Mouse (Mus musculus): ENCODE results near the gene Susd6. TPM values are rescaled to one million over a fixed set of nuclear protein-coding genes. Genes with fewer than 3 reads are reported as not detected.
A peak's percentile ranks its signal among the peaks of the same experiment; 100 is the strongest.

The Susd6 gene
- polyA plus RNA-seq, 1 experiment from 2014 or later = 22.3 TPM

DNA sequence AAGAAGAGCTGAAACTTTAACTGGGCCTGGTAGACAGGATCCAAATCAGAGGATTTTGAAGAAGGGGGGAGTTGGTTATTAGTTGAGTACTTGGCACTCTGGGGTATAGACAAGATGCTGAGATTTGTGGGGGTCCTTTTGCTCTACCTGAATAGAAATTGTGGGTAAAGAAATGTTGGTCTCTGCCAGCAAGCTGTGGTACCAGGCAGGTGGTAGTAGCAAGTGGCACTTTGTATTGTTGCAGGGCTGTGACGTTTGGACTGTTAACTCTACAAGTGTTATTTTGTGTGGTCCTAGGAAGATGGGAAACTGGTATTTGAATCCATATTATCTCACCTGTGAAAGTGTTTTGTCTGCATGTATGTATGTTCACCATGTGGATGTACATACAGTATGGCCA is 55.6 kb downstream of the Susd6 start:
- H3K36me3 ChIP-seq (ENCODE audit: control insufficient read depth, insufficient read depth, low read length) = no peaks in the 10 kb centered on the region
- H3K27ac ChIP-seq (replicated peaks in 1 of 2; ENCODE audit: control insufficient read depth in 1 of 2, insufficient read depth in 1 of 2, low read depth in 2 of 2, low read length in 2 of 2) = no peak overlapping the region
- H3K4me2 ChIP-seq (ENCODE audit: low read length) = no peak overlapping the region
- no peaks in the 10 kb centered on the region for H3K9me3 ChIP-seq (ENCODE audit: control insufficient read depth, low read length)
- H3K27me3 ChIP-seq (ENCODE audit: control insufficient read depth, insufficient read depth, low read length) = no peaks in the 10 kb centered on the region
- H3K4me1 ChIP-seq (ENCODE audit: control insufficient read depth in 2 of 2, insufficient read depth in 2 of 2, low read length in 2 of 2) = peaks cover 7 to 38% of the 10 kb centered on the region in 2 experiments
- 76% methylated on average over 1 of the region's 1 CpGs for WGBS
- no peak overlapping the region for H3K4me3 ChIP-seq (ENCODE audit: control insufficient read depth in 1 of 2, insufficient read depth in 1 of 2, low read depth in 1 of 2, low read length in 2 of 2)
- no peak overlapping the region for H3K9ac ChIP-seq (ENCODE audit: low read length)
- no peak for ATAC-seq (ENCODE audit: insufficient number of reproducible peaks, insufficient read depth, low FRiP score, low read depth)

DNA sequence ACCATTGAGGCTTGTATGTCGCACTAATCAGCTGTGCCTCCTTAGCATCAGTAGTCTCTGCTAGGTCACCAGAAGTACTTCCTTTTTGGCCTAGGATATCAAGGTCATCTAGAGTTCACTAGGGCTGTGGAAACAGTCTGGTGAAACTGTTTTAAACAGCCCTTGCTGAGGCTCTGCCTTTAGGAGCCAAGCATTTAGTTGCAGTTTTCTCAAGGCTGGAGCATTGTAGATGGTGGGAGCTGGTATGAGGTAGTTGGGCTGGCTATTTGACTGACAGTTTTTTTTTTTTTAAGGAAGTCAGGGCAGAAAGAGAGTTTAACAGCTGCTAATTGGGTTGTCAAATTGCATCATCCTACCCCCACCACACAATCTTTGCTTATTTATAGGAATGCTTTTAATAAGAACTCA is 56.6 kb downstream of the Susd6 start:
- H3K27ac ChIP-seq (replicated peaks in 1 of 2; ENCODE audit: control insufficient read depth in 1 of 2, insufficient read depth in 1 of 2, low read depth in 2 of 2, low read length in 2 of 2) = 0 out of 4 replicates have a peak overlapping the region, but pooled peaks of 1 of the 2 experiments have one; percentile 0
- no peak overlapping the region for H3K9ac ChIP-seq (ENCODE audit: low read length)
- 12% methylated on average over 1 of the region's 1 CpGs for WGBS
- H3K4me2 ChIP-seq (ENCODE audit: low read length) = no peak overlapping the region
- H3K27me3 ChIP-seq (ENCODE audit: control insufficient read depth, insufficient read depth, low read length) = no peaks in the 10 kb centered on the region
- ATAC-seq (ENCODE audit: insufficient number of reproducible peaks, insufficient read depth, low FRiP score, low read depth) = no peak
- no peaks in the 10 kb centered on the region for H3K36me3 ChIP-seq (ENCODE audit: control insufficient read depth, insufficient read depth, low read length)
- peaks cover 7 to 38% of the 10 kb centered on the region in 2 experiments for H3K4me1 ChIP-seq (ENCODE audit: control insufficient read depth in 2 of 2, insufficient read depth in 2 of 2, low read length in 2 of 2)
- H3K4me3 ChIP-seq (ENCODE audit: control insufficient read depth in 1 of 2, insufficient read depth in 1 of 2, low read depth in 1 of 2, low read length in 2 of 2) = no peak overlapping the region
- no peaks in the 10 kb centered on the region for H3K9me3 ChIP-seq (ENCODE audit: control insufficient read depth, low read length)

DNA sequence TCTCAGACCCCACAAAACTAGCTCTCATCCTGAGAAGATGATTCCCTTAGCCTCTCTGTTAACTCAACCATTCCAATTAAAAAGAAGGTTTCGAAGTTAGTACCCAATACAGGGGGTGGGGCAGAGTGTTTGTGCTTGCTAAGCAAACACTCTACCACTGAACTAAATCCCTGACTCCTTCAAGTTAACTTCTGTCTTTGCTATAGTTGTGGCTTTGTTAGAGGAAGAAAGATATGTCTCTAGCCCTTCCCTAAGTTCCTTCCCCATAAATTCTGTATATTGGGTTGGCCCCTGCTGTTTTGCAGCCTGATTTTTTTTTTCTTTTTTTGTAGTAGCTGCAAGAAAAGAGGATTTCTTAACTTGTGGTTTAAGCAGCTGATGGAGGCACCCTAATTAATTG is 61.7 kb downstream of the Susd6 start:
- no peaks in the 10 kb centered on the region for H3K27me3 ChIP-seq (ENCODE audit: control insufficient read depth, insufficient read depth, low read length)
- no peaks in the 10 kb centered on the region for H3K9me3 ChIP-seq (ENCODE audit: control insufficient read depth, low read length)
- no peaks in the 10 kb centered on the region for H3K36me3 ChIP-seq (ENCODE audit: control insufficient read depth, insufficient read depth, low read length)
- WGBS = 94% methylated on average over 1 of the region's 1 CpGs
- H3K4me2 ChIP-seq (ENCODE audit: low read length) = no peak overlapping the region
- H3K4me3 ChIP-seq (ENCODE audit: control insufficient read depth in 1 of 2, insufficient read depth in 1 of 2, low read depth in 1 of 2, low read length in 2 of 2) = no peak overlapping the region
- no peak for ATAC-seq (ENCODE audit: insufficient number of reproducible peaks, insufficient read depth, low FRiP score, low read depth)
- H3K9ac ChIP-seq (ENCODE audit: low read length) = no peak overlapping the region
- no peak overlapping the region for H3K27ac ChIP-seq (replicated peaks in 1 of 2; ENCODE audit: control insufficient read depth in 1 of 2, insufficient read depth in 1 of 2, low read depth in 2 of 2, low read length in 2 of 2)
- peaks cover 6 to 27% of the 10 kb centered on the region in 2 experiments for H3K4me1 ChIP-seq (ENCODE audit: control insufficient read depth in 2 of 2, insufficient read depth in 2 of 2, low read length in 2 of 2)

DNA sequence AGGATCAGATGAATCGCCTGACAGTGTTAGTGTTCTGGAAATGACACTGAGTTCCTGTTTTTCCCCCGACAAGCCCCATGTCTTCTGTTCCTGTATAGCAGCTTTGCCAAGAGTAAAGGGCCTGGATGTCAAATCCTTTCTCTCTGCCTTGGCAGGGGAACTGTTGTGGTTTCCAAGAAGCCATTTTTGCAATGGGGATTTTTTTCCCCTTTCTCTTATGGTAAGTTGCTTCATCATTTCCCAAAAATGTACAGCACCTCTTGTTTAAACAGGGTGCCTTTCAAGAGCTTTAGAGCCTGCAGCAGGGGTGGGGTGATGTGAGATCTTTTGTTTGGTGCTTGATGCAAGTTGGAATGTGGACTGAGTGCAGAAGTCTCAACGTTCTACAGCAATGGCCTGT is 63.4 kb downstream of the Susd6 start:
- no peak overlapping the region for H3K9ac ChIP-seq (ENCODE audit: low read length)
- no peaks in the 10 kb centered on the region for H3K27me3 ChIP-seq (ENCODE audit: control insufficient read depth, insufficient read depth, low read length)
- no peak overlapping the region for H3K4me3 ChIP-seq (ENCODE audit: control insufficient read depth in 1 of 2, insufficient read depth in 1 of 2, low read depth in 1 of 2, low read length in 2 of 2)
- H3K27ac ChIP-seq (replicated peaks in 1 of 2; ENCODE audit: control insufficient read depth in 1 of 2, insufficient read depth in 1 of 2, low read depth in 2 of 2, low read length in 2 of 2) = peak overlapping the region; percentile 45 to 46
- H3K4me1 ChIP-seq (ENCODE audit: control insufficient read depth in 2 of 2, insufficient read depth in 2 of 2, low read length in 2 of 2) = peaks cover 6 to 25% of the 10 kb centered on the region in 2 experiments
- H3K4me2 ChIP-seq (ENCODE audit: low read length) = no peak overlapping the region
- no peaks in the 10 kb centered on the region for H3K9me3 ChIP-seq (ENCODE audit: control insufficient read depth, low read length)
- no peak for ATAC-seq (ENCODE audit: insufficient number of reproducible peaks, insufficient read depth, low FRiP score, low read depth)
- H3K36me3 ChIP-seq (ENCODE audit: control insufficient read depth, insufficient read depth, low read length) = no peaks in the 10 kb centered on the region
- WGBS = 59% methylated on average over 3 of the region's 3 CpGs

DNA sequence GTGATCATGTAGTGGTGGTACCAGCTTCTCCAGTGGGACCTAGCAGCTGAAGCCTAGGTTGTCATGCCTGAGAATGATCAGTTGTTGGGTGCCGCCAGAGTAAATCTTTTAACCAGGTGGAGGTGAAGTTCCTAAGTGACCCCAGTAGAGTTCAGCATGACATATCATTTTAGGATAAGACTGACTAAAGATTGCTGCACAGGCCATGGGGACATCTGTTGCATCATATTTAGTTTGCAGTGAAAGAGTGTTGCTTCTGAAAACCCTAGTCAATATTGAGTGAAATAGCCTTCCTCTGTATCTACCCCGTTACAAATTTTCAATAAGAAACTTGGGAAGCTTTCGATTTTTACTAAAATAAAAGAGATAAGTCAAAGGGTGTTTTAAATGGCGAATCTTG is 64.4 kb downstream of the Susd6 start:
- WGBS = 93% methylated on average over 4 of the region's 4 CpGs
- H3K36me3 ChIP-seq (ENCODE audit: control insufficient read depth, insufficient read depth, low read length) = no peaks in the 10 kb centered on the region
- H3K27me3 ChIP-seq (ENCODE audit: control insufficient read depth, insufficient read depth, low read length) = no peaks in the 10 kb centered on the region
- no peak overlapping the region for H3K9ac ChIP-seq (ENCODE audit: low read length)
- no peak overlapping the region for H3K4me2 ChIP-seq (ENCODE audit: low read length)
- H3K9me3 ChIP-seq (ENCODE audit: control insufficient read depth, low read length) = no peaks in the 10 kb centered on the region
- no peak for ATAC-seq (ENCODE audit: insufficient number of reproducible peaks, insufficient read depth, low FRiP score, low read depth)
- H3K4me3 ChIP-seq (ENCODE audit: control insufficient read depth in 1 of 2, insufficient read depth in 1 of 2, low read depth in 1 of 2, low read length in 2 of 2) = no peak overlapping the region
- peaks cover 6 to 25% of the 10 kb centered on the region in 2 experiments for H3K4me1 ChIP-seq (ENCODE audit: control insufficient read depth in 2 of 2, insufficient read depth in 2 of 2, low read length in 2 of 2)
- no peak overlapping the region for H3K27ac ChIP-seq (replicated peaks in 1 of 2; ENCODE audit: control insufficient read depth in 1 of 2, insufficient read depth in 1 of 2, low read depth in 2 of 2, low read length in 2 of 2)

DNA sequence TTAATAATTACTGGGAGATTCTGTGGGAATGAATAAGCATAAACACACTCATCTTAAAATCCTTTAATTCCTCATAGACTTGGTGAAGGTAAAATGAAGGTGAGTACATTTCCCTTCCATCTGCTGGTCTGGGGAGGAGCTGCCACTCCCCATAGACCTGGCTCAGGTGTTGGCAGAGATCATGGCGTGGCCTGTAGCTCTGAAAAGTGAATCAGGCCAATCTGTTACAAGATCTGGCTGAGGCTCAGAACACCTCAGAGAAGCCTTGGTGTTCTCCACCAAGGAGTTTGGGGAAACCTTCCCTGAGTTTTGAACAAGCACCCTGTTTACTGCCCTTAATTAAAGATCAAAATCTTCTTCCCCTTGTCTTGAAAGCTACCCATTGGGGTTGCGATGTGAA is 64.8 kb downstream of the Susd6 start:
- H3K27ac ChIP-seq (replicated peaks in 1 of 2; ENCODE audit: control insufficient read depth in 1 of 2, insufficient read depth in 1 of 2, low read depth in 2 of 2, low read length in 2 of 2) = peak overlapping the region; percentile 8 to 35; a peak in 1 of 4 replicates
- H3K4me3 ChIP-seq (ENCODE audit: control insufficient read depth in 1 of 2, insufficient read depth in 1 of 2, low read depth in 1 of 2, low read length in 2 of 2) = no peak overlapping the region
- no peak overlapping the region for H3K9ac ChIP-seq (ENCODE audit: low read length)
- no peaks in the 10 kb centered on the region for H3K36me3 ChIP-seq (ENCODE audit: control insufficient read depth, insufficient read depth, low read length)
- ATAC-seq (ENCODE audit: insufficient number of reproducible peaks, insufficient read depth, low FRiP score, low read depth) = no peak
- H3K4me2 ChIP-seq (ENCODE audit: low read length) = no peak overlapping the region
- H3K27me3 ChIP-seq (ENCODE audit: control insufficient read depth, insufficient read depth, low read length) = no peaks in the 10 kb centered on the region
- WGBS = 84% methylated on average over 2 of the region's 2 CpGs
- H3K9me3 ChIP-seq (ENCODE audit: control insufficient read depth, low read length) = no peaks in the 10 kb centered on the region
- peaks cover 6 to 25% of the 10 kb centered on the region in 2 experiments for H3K4me1 ChIP-seq (ENCODE audit: control insufficient read depth in 2 of 2, insufficient read depth in 2 of 2, low read length in 2 of 2)

DNA sequence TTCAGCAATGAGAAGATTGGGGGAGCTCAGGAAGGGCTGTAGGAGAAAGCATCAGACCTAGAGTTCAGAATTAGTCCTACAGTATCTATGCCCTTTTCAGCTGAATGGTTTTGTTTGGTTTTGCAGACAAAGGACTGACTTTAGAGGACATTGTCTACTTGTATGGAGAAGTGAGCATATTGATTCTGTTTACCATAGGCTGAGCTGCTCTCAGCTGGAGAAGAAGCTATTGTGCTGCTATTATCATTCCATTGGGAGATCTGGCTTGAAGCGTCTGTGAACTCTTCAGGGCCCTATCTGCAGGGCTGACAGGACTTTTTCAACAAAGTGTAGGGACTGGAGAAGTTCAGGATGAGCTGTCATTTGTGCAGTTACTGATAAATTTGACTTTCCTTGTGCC is 65.3 kb downstream of the Susd6 start:
- Histone ChIP-seq H3K4me3 (ENCODE audit: control insufficient read depth in 1 of 2, insufficient read depth in 1 of 2, low read depth in 1 of 2, low read length in 2 of 2) (no peak overlapping the region), H3K36me3 (ENCODE audit: control insufficient read depth, insufficient read depth, low read length) (no peaks in the 10 kb centered on the region), H3K4me2 (ENCODE audit: low read length) (no peak overlapping the region), H3K9ac (ENCODE audit: low read length) (no peak overlapping the region), H3K27me3 (ENCODE audit: control insufficient read depth, insufficient read depth, low read length) (no peaks in the 10 kb centered on the region), H3K27ac (replicated peaks in 1 of 2; ENCODE audit: control insufficient read depth in 1 of 2, insufficient read depth in 1 of 2, low read depth in 2 of 2, low read length in 2 of 2) (peak overlapping the region in 1 of 2 experiments; percentile 24; a peak in 1 of 4 replicates), H3K9me3 (ENCODE audit: control insufficient read depth, low read length) (no peaks in the 10 kb centered on the region), H3K4me1 (ENCODE audit: control insufficient read depth in 2 of 2, insufficient read depth in 2 of 2, low read length in 2 of 2) (peaks cover 6 to 25% of the 10 kb centered on the region in 2 experiments)
- ATAC-seq (ENCODE audit: insufficient number of reproducible peaks, insufficient read depth, low FRiP score, low read depth) = no peak
- WGBS = 5% methylated on average over 1 of the region's 1 CpGs

DNA sequence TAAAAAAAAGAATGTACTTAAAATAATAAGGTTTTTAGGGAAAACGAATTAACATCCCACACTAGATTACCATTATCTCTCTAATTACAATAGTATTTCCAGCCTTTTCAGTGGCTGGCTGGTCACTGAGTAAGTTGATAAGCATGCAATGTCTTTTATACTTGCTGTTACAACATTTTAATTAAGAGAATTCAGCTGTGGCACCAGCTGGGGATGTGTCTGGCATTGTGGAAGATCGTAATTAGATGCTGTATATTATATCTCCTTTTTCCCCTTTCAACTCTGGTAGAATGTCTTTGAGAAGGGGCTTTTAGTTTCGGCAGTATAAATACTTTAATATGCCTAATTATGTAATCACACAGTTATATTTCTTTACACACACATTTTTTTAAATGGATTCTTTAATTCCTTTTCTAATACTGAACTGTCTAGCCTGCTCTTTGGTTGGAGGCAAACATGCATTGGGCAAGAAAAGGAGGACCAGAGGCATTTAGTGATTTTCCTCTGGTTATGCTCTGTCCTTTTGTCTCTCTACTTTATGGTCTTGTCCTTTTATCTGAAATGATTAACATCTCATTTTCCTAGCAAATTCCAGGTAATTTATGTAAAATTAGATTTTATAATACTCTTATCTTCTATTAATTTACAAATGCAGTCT is 67.5 kb downstream of the Susd6 start:
- no peak overlapping the region for H3K4me3 ChIP-seq (ENCODE audit: control insufficient read depth in 1 of 2, insufficient read depth in 1 of 2, low read depth in 1 of 2, low read length in 2 of 2)
- H3K36me3 ChIP-seq (ENCODE audit: control insufficient read depth, insufficient read depth, low read length) = no peaks in the 10 kb centered on the region
- whole genome bisulfite sequencing = 87% methylated on average over 3 of the region's 3 CpGs
- no peaks in the 10 kb centered on the region for H3K9me3 ChIP-seq (ENCODE audit: control insufficient read depth, low read length)
- H3K4me1 ChIP-seq (ENCODE audit: control insufficient read depth in 2 of 2, insufficient read depth in 2 of 2, low read length in 2 of 2) = peaks cover 13 to 43% of the 10 kb centered on the region in 2 experiments
- H3K27ac ChIP-seq (replicated peaks in 1 of 2; ENCODE audit: control insufficient read depth in 1 of 2, insufficient read depth in 1 of 2, low read depth in 2 of 2, low read length in 2 of 2) = no peak overlapping the region
- ATAC-seq (ENCODE audit: insufficient number of reproducible peaks, insufficient read depth, low FRiP score, low read depth) = no peak
- H3K9ac ChIP-seq (ENCODE audit: low read length) = no peak overlapping the region
- no peak overlapping the region for H3K4me2 ChIP-seq (ENCODE audit: low read length)
- H3K27me3 ChIP-seq (ENCODE audit: control insufficient read depth, insufficient read depth, low read length) = no peaks in the 10 kb centered on the region
